Mouse (Mus musculus): Measurements from ENCODE around the gene Fndc3b. TPM values are rescaled to one million over a fixed set of nuclear protein-coding genes. Genes with fewer than 3 reads are reported as not detected.

Fndc3b gene
- polyA plus RNA-seq, 1 experiment, result 14.2 TPM

- TF ChIP-seq CTCF (conservative IDR thresholded peaks at IDR 0.05; ENCODE audit: insufficient read depth, insufficient read length, low read depth, low read length), result no peak
- no peak for TF ChIP-seq POLR2A (IDR thresholded peaks at IDR 0.05; ENCODE audit: low read depth, low read length)
- Histone ChIP-seq H3K27ac (ENCODE audit: insufficient read depth, low read depth, low read length) (peak overlapping the region; percentile 70), H3K4me1 (ENCODE audit: control insufficient read depth, insufficient read depth, low read length) (peaks cover 9% of the 10 kb centered on the region), H3K27me3 (replicated peaks; ENCODE audit: control insufficient read depth, insufficient read depth, low read length) (no peaks in the 10 kb centered on the region), H3K36me3 (ENCODE audit: control insufficient read depth, insufficient read depth, low read length) (no peaks in the 10 kb centered on the region), H3K4me3 (ENCODE audit: insufficient read depth, low read depth, low read length) (no peak overlapping the region)
- DNase-seq, result peak; percentile 95
- WGBS, result 50% methylated on average over 14 of the region's 14 CpGs
Observed at GRCm38 (mm10) chr3:27473801-27474599, 237.1 kb downstream of the Fndc3b start.

- 93% methylated on average over 3 of the region's 3 CpGs for WGBS
- Histone ChIP-seq H3K27ac (ENCODE audit: insufficient read depth, low read depth, low read length) (no peak overlapping the region), H3K4me1 (ENCODE audit: control insufficient read depth, insufficient read depth, low read length) (peaks cover 9% of the 10 kb centered on the region), H3K27me3 (replicated peaks; ENCODE audit: control insufficient read depth, insufficient read depth, low read length) (no peaks in the 10 kb centered on the region), H3K4me3 (ENCODE audit: insufficient read depth, low read depth, low read length) (no peak overlapping the region), H3K36me3 (ENCODE audit: control insufficient read depth, insufficient read depth, low read length) (no peaks in the 10 kb centered on the region)
- no peak for DNase-seq
- peak; percentile 35 for TF ChIP-seq CTCF (conservative IDR thresholded peaks at IDR 0.05; ENCODE audit: insufficient read depth, insufficient read length, low read depth, low read length)
- no peak for TF ChIP-seq POLR2A (IDR thresholded peaks at IDR 0.05; ENCODE audit: low read depth, low read length)
Observed at GRCm38 (mm10) chr3:27472846-27473245, 238.3 kb downstream of the Fndc3b start.

- TF ChIP-seq POLR2A (IDR thresholded peaks at IDR 0.05; ENCODE audit: low read depth, low read length) (no peak), CTCF (conservative IDR thresholded peaks at IDR 0.05; ENCODE audit: insufficient read depth, insufficient read length, low read depth, low read length) (no peak)
- no peaks in the 10 kb centered on the region for H3K27me3 ChIP-seq (replicated peaks; ENCODE audit: control insufficient read depth, insufficient read depth, low read length)
- no peaks in the 10 kb centered on the region for H3K36me3 ChIP-seq (ENCODE audit: control insufficient read depth, insufficient read depth, low read length)
- WGBS, result 91% methylated on average over 8 of the region's 8 CpGs
- H3K27ac ChIP-seq (ENCODE audit: insufficient read depth, low read depth, low read length), result no peak overlapping the region
- H3K4me1 ChIP-seq (ENCODE audit: control insufficient read depth, insufficient read depth, low read length), result peaks cover 9% of the 10 kb centered on the region
- no peak overlapping the region for H3K4me3 ChIP-seq (ENCODE audit: insufficient read depth, low read depth, low read length)
- no peak for DNase-seq
Observed at GRCm38 (mm10) chr3:27470781-27471180, 240.3 kb downstream of the Fndc3b start.

GRCm38 (mm10) chr3:27469971-27470370 lies 241.1 kb downstream of the Fndc3b start:
- no peaks in the 10 kb centered on the region for H3K27me3 ChIP-seq (replicated peaks; ENCODE audit: control insufficient read depth, insufficient read depth, low read length)
- H3K4me3 ChIP-seq (ENCODE audit: insufficient read depth, low read depth, low read length), result no peak overlapping the region
- no peak overlapping the region for H3K27ac ChIP-seq (ENCODE audit: insufficient read depth, low read depth, low read length)
- no peak for TF ChIP-seq CTCF (conservative IDR thresholded peaks at IDR 0.05; ENCODE audit: insufficient read depth, insufficient read length, low read depth, low read length)
- no peak for TF ChIP-seq POLR2A (IDR thresholded peaks at IDR 0.05; ENCODE audit: low read depth, low read length)
- 94% methylated on average over 8 of the region's 8 CpGs for WGBS
- H3K36me3 ChIP-seq (ENCODE audit: control insufficient read depth, insufficient read depth, low read length), result no peaks in the 10 kb centered on the region
- H3K4me1 ChIP-seq (ENCODE audit: control insufficient read depth, insufficient read depth, low read length), result peaks cover 9% of the 10 kb centered on the region
- DNase-seq, result no peak

GRCm38 (mm10) chr3:27467505-27468020 lies 243.5 kb downstream of the Fndc3b start:
- TF ChIP-seq POLR2A (IDR thresholded peaks at IDR 0.05; ENCODE audit: low read depth, low read length) (no peak), CTCF (conservative IDR thresholded peaks at IDR 0.05; ENCODE audit: insufficient read depth, insufficient read length, low read depth, low read length) (peak; percentile 52)
- H3K4me1 ChIP-seq (ENCODE audit: control insufficient read depth, insufficient read depth, low read length), result no peaks in the 10 kb centered on the region
- 78% methylated on average over 11 of the region's 11 CpGs for WGBS
- no peak overlapping the region for H3K4me3 ChIP-seq (ENCODE audit: insufficient read depth, low read depth, low read length)
- H3K27ac ChIP-seq (ENCODE audit: insufficient read depth, low read depth, low read length), result no peak overlapping the region
- no peaks in the 10 kb centered on the region for H3K27me3 ChIP-seq (replicated peaks; ENCODE audit: control insufficient read depth, insufficient read depth, low read length)
- no peak for DNase-seq
- no peaks in the 10 kb centered on the region for H3K36me3 ChIP-seq (ENCODE audit: control insufficient read depth, insufficient read depth, low read length)

GRCm38 (mm10) chr3:27466297-27466901 lies 244.7 kb downstream of the Fndc3b start:
- Histone ChIP-seq H3K4me3 (ENCODE audit: insufficient read depth, low read depth, low read length) (no peak overlapping the region), H3K36me3 (ENCODE audit: control insufficient read depth, insufficient read depth, low read length) (no peaks in the 10 kb centered on the region), H3K4me1 (ENCODE audit: control insufficient read depth, insufficient read depth, low read length) (no peaks in the 10 kb centered on the region), H3K27ac (ENCODE audit: insufficient read depth, low read depth, low read length) (no peak overlapping the region), H3K27me3 (replicated peaks; ENCODE audit: control insufficient read depth, insufficient read depth, low read length) (no peaks in the 10 kb centered on the region)
- DNase-seq, result peak; percentile 74
- TF ChIP-seq CTCF (conservative IDR thresholded peaks at IDR 0.05; ENCODE audit: insufficient read depth, insufficient read length, low read depth, low read length) (0 out of 2 replicates have a peak, but pooled peaks have one; percentile 14), POLR2A (IDR thresholded peaks at IDR 0.05; ENCODE audit: low read depth, low read length) (no peak)
- WGBS, result 62% methylated on average over 7 of the region's 7 CpGs

GRCm38 (mm10) chr3:27463373-27463772 lies 247.7 kb downstream of the Fndc3b start:
- H3K27ac ChIP-seq (ENCODE audit: insufficient read depth, low read depth, low read length), result no peak overlapping the region
- TF ChIP-seq CTCF (conservative IDR thresholded peaks at IDR 0.05; ENCODE audit: insufficient read depth, insufficient read length, low read depth, low read length) (no peak), POLR2A (IDR thresholded peaks at IDR 0.05; ENCODE audit: low read depth, low read length) (no peak)
- WGBS, result 93% methylated on average over 7 of the region's 7 CpGs

More at GRCm38 (mm10) chr3:27463373-27463772, 247.7 kb downstream of the Fndc3b start:
- no peaks in the 10 kb centered on the region for H3K4me1 ChIP-seq (ENCODE audit: control insufficient read depth, insufficient read depth, low read length)
- no peaks in the 10 kb centered on the region; the same call in 1 of the 2 replicates for H3K36me3 ChIP-seq (ENCODE audit: control insufficient read depth, insufficient read depth, low read length)
- no peak overlapping the region for H3K4me3 ChIP-seq (ENCODE audit: insufficient read depth, low read depth, low read length)
- H3K27me3 ChIP-seq (replicated peaks; ENCODE audit: control insufficient read depth, insufficient read depth, low read length), result no peaks in the 10 kb centered on the region
- no peak for DNase-seq

Measured in kidney, adult 2 months (tissue).